Mouse (Mus musculus) erythroblast, embryonic 14.5 days (primary cell): ENCODE measurements around the gene Mrpl11.

Experiments
- GATA1 ChIP-seq: IDR thresholded peaks from 2 replicates; pipeline ENCODE4 v1.6.1; 2012; ENCODE audit warnings: low read length, inconsistent platforms, mixed read lengths
- TAL1 ChIP-seq: IDR thresholded peaks from 3 replicates; pipeline ENCODE4 v1.6.1; 2012; ENCODE audit warnings: low read length, inconsistent platforms, mixed read lengths

DNA sequence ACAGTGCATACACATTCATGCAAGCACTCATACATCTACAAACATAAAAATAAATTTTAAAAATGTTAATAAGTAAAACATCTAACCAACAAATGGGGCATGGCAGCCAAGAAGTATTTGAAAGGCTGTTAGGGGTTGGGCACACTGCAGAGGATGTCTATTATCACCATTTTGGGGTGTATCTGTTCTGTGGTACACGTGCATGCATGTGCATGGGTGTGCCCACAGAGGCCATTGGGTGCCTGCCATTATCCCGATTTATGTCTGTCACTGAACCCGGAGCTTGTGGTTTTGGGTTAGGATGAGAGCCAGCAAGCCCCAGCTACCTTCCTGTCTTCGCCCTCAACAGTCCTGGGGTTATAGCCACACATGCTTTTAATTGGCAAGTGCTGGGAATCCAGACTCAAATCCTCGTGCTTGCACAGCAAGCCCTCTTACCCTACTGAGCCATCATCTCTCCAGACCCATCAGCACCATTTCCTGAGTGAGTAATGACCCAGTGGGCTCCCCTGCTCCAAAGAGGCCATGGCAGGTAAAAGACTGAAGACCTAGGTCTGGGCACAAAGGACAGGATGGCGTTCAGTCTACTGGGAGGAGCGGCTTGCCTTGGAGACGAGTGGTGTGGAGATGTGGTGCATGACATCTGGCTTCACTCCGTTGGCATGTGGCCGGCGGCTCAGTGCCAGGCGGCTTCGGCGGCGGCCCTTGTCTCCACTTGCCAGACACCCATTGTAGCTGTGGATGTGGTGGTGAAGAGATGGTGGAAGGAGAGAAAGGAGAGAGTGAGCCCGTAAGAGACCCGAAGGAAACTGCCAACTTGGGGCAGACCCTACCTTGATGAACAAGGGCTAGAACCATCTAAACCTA lies 24.3 kb upstream of the Mrpl11 start:
- no peak for TF ChIP-seq GATA1
- no peak for TF ChIP-seq TAL1
